Mouse (Mus musculus) limb, embryonic 14.5 days (tissue): ENCODE measurements around the gene Gpr15. TPM values are rescaled to one million over a fixed set of nuclear protein-coding genes. Genes with fewer than 3 reads are reported as not detected.

ENCODE experiments used
- ATAC-seq: fragments of 200-750 bp; cut with Nextera tagmentation; 2 replicates; pipeline ENCODE4 v1.8.0; 2017; ENCODE audit warnings: low read depth, moderate number of reproducible peaks, moderate TSS enrichment; ENCODE audit not compliant: low FRiP score
- DNase-seq: peaks from one replicate; pipeline ENCODE4 v3.0.0-alpha.2; 2015; ENCODE audit warnings: low spot score
- H3K27ac ChIP-seq: fragments of 300-500 bp; sonication (generic); replicated peaks from 2 replicates; pipeline ENCODE4 v1.5.1; 2014; ENCODE audit warnings: low read depth, mild to moderate bottlenecking, low read length, moderate library complexity, mixed read lengths
- H3K27me3 ChIP-seq: fragments of 300-500 bp; sonication (generic); 2 replicates; pipeline ENCODE4 v1.6.1; 2014; ENCODE audit warnings: low read length, mixed read lengths; ENCODE audit not compliant: control insufficient read depth, insufficient read depth
- H3K36me3 ChIP-seq: fragments of 300-500 bp; sonication (generic); 2 replicates; pipeline ENCODE4 v1.6.1; 2014; ENCODE audit warnings: mild to moderate bottlenecking, low read length, moderate library complexity, mixed read lengths; ENCODE audit not compliant: control insufficient read depth, insufficient read depth
- H3K4me1 ChIP-seq: fragments of 300-500 bp; sonication (generic); 2 replicates; pipeline ENCODE4 v1.6.1; 2014; ENCODE audit warnings: antibody characterized with exemption, low read length, mixed read lengths; ENCODE audit not compliant: control insufficient read depth, insufficient read depth
- H3K4me2 ChIP-seq: fragments of 300-500 bp; sonication (generic); replicated peaks from 2 replicates; pipeline ENCODE4 v1.6.1; 2014; ENCODE audit warnings: low read depth, mild to moderate bottlenecking, low read length, moderate library complexity; ENCODE audit not compliant: severe bottlenecking
- H3K4me3 ChIP-seq: fragments of 300-500 bp; sonication (generic); replicated peaks from 2 replicates; pipeline ENCODE4 v1.5.1; 2014; ENCODE audit warnings: low read length
- H3K9ac ChIP-seq: fragments of 300-500 bp; sonication (generic); 2 replicates; pipeline ENCODE4 v1.6.1; 2014; ENCODE audit warnings: mild to moderate bottlenecking, low read depth, low read length, moderate library complexity; ENCODE audit not compliant: severe bottlenecking
- H3K9me3 ChIP-seq: fragments of 300-500 bp; sonication (generic); 2 replicates; pipeline ENCODE4 v1.6.1; 2016; ENCODE audit warnings: low read length; ENCODE audit not compliant: control insufficient read depth
- POLR2A ChIP-seq: fragments of 200-500 bp; IDR thresholded peaks from 2 replicates; pipeline ENCODE4 v1.8.0; 2012; ENCODE audit warnings: inconsistent platforms, mild to moderate bottlenecking, moderate library complexity, borderline replicate concordance; ENCODE audit not compliant: insufficient read depth, insufficient read length; ENCODE audit errors: extremely low read depth
- WGBS: fragments of 180-500 bp; shearing (Covaris S2); extraction: QIAGEN DNeasy Blood & Tissue Kit; methylation state at CpG from one replicate; pipeline ENCODE4 v1.1.7; 2014; 5-methylcytosine and 5-hydroxymethylcytosine counted together
- polyA plus RNA-seq, 2 experiments: library from polyadenylated mRNA; depleted of rRNA in 1 of 2; stranded (reverse) in 1 of 2; unstranded in 1 of 2; fragments of >200 nt; fragmentation: Nextera tagmentation in 1 of 2; extraction: Ambion mirVana in 1 of 2; gene quantifications; 2 replicates each; pipeline versions ENCODE4 v1.2.1 to v1.2.3; 2012 to 2014

The Gpr15 gene
- polyA plus RNA-seq, 2 experiments = 0.05 to 0.15 TPM

- Histone ChIP-seq H3K4me2 (no peak overlapping the region), H3K27me3 (no peaks in the 10 kb centered on the region), H3K27ac (no peak overlapping the region), H3K4me1 (no peaks in the 10 kb centered on the region), H3K36me3 (no peaks in the 10 kb centered on the region), H3K9me3 (no peaks in the 10 kb centered on the region), H3K4me3 (no peak overlapping the region), H3K9ac (no peak overlapping the region)
- WGBS = 78% methylated on average over 3 of the region's 3 CpGs
- TF ChIP-seq POLR2A = no peak
- no peak for ATAC-seq
- DNase-seq = no peak
These were observed 10.0 kb downstream of the Gpr15 start for GRCm38 (mm10) chr16:58708601-58709475.

DNA sequence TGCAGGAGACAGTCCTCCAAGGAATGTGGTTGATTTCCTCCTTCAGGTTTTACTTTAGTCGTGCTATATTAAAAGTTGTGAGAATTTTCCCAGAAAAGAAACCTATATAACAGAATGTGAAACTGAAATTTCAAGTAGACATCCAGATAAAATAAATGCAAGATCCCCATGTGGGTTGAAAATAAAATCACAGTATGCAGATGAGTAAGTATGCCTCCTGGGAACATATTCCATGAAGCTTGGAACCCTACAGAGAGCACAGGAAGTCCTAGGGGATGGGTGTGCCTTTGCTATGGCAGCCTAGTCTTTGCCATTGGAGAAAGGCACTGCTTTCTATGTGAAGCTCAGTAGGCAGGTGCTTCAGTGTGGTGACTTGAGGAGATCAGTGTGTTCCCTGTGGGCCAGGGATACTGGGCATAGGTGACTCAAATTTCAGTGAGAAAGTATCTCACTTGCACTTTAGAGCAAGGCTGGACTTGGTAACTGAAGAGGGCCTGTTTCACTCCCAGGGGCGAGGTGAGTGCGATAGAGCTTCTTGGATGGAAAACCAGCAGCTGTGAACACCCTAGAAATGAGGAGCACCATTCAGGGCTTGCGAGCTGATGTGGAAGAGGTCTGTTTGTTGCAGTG is 11.5 kb downstream of the Gpr15 start:
- Histone ChIP-seq H3K27me3 (no peaks in the 10 kb centered on the region), H3K4me1 (no peaks in the 10 kb centered on the region), H3K4me2 (no peak overlapping the region), H3K27ac (no peak overlapping the region), H3K4me3 (no peak overlapping the region), H3K9ac (no peak overlapping the region), H3K9me3 (no peaks in the 10 kb centered on the region), H3K36me3 (no peaks in the 10 kb centered on the region)
- TF ChIP-seq POLR2A = no peak
- 84% methylated on average over 4 of the region's 4 CpGs for WGBS
- DNase-seq = no peak
- ATAC-seq = no peak

- Histone ChIP-seq H3K9ac (no peak overlapping the region), H3K27ac (no peak overlapping the region)
- no peak for TF ChIP-seq POLR2A
These were observed 13.9 kb downstream of the Gpr15 start for GRCm38 (mm10) chr16:58704999-58705398.

GRCm38 (mm10) chr16:58703382-58704124 is 15.3 kb downstream of the Gpr15 start:
- no peak overlapping the region for H3K9ac ChIP-seq
- WGBS = 45% methylated on average over 10 of the region's 10 CpGs

More at GRCm38 (mm10) chr16:58704999-58705398, 13.9 kb downstream of the Gpr15 start:
- Histone ChIP-seq H3K36me3 (no peaks in the 10 kb centered on the region), H3K4me3 (no peak overlapping the region), H3K4me1 (no peaks in the 10 kb centered on the region), H3K9me3 (no peaks in the 10 kb centered on the region), H3K4me2 (no peak overlapping the region), H3K27me3 (no peaks in the 10 kb centered on the region)
- ATAC-seq (no peak), DNase-seq (no peak)

DNA sequence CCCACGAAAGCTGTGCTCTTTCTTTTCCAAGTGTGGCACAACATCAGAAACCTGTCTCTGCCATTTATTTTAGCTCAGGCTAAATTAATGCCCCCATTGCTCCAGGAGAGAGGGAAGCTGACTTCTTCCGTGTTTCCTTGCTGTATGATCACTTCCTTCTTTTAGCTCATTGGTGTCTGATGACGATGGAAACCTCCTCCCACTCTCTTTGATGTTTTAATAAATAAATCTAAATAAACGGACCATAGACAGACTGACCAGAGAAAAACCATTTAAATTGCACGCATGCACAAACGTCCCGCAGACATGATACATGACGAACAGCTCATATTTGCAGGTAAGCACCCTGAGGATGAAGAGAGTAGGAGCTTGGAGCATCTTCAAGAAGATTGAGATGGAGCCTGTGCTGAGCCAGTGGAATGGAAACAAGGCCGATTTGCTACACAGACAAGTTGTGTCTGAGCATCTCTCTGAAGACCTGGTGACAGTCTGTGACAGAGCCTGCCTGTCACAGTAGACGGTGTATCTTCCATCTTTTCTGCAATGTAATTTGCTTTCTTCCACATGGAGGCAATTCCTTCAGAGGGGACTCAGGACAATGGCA is 16.4 kb downstream of the Gpr15 start:
- H3K9me3 ChIP-seq = no peaks in the 10 kb centered on the region
- H3K27me3 ChIP-seq = no peaks in the 10 kb centered on the region
- no peak for TF ChIP-seq POLR2A
- H3K4me3 ChIP-seq = no peak overlapping the region
- H3K4me2 ChIP-seq = no peak overlapping the region
- no peaks in the 10 kb centered on the region for H3K36me3 ChIP-seq
- H3K27ac ChIP-seq = no peak overlapping the region
- ATAC-seq (no peak), DNase-seq (no peak)
- H3K9ac ChIP-seq = no peak overlapping the region
- WGBS = 76% methylated on average over 10 of the region's 10 CpGs
- H3K4me1 ChIP-seq = no peaks in the 10 kb centered on the region

More at GRCm38 (mm10) chr16:58703382-58704124, 15.3 kb downstream of the Gpr15 start:
- H3K9me3 ChIP-seq = no peaks in the 10 kb centered on the region
- H3K27me3 ChIP-seq = no peaks in the 10 kb centered on the region
- no peak overlapping the region for H3K4me2 ChIP-seq
- no peaks in the 10 kb centered on the region for H3K4me1 ChIP-seq
- TF ChIP-seq POLR2A = no peak
- H3K36me3 ChIP-seq = no peaks in the 10 kb centered on the region
- DNase-seq (no peak), ATAC-seq (no peak)
- H3K27ac ChIP-seq = no peak overlapping the region
- no peak overlapping the region for H3K4me3 ChIP-seq
